Mouse (Mus musculus) spleen, adult 2 months (tissue): Measurements from ENCODE around the gene Rims1.

Source experiments
- CTCF ChIP-seq: fragments of 200-500 bp; IDR thresholded peaks from 2 replicates; pipeline ENCODE4 v1.5.1; 2011; ENCODE audit warnings: mild to moderate bottlenecking, inconsistent platforms; ENCODE audit not compliant: insufficient read depth, insufficient read length, insufficient replicate concordance; ENCODE audit errors: extremely low read depth
- POLR2A ChIP-seq: fragments of 200-500 bp; IDR thresholded peaks from 2 replicates; pipeline ENCODE4 v1.6.1; 2011; ENCODE audit warnings: low read depth, low read length, inconsistent platforms

DNA sequence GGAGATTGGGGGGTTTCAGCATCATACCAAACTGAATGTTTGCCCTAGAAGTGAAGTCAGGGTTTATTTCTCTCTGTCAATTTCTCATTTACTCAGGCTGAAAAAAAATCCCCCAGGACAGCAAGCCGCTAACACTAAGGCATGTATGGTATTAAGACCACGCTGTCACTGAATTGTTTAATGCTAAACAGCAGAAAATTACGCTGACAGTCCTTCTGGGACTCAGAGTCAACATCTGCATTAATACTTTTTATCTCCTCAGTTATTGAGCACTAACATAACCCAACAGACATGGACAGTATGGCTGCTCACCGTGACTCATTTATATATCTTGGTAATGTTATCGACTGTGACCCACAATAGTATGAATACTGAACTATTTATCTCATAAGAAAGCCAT is 43.0 kb downstream of the Rims1 start:
- TF ChIP-seq CTCF = no peak
- TF ChIP-seq POLR2A = no peak
